Mouse (Mus musculus) kidney, adult 2 months (tissue): ENCODE results near the gene Lrrk1. TPM values are rescaled to one million over a fixed set of nuclear protein-coding genes. Genes with fewer than 3 reads are reported as not detected.
A peak's percentile ranks its signal among the peaks of the same experiment; 100 is the strongest.

Experiments
- DNase-seq: peaks from one replicate; pipeline ENCODE4 v3.0.0; 2021
- H3K27ac ChIP-seq: fragments of 200-500 bp; 2 replicates; pipeline ENCODE4 v1.5.1; 2012; ENCODE audit warnings: low read depth, low read length, control low read depth, inconsistent platforms; ENCODE audit not compliant: insufficient read depth
- H3K27me3 ChIP-seq: fragments of 200-500 bp; replicated peaks from 2 replicates; pipeline ENCODE4 v1.6.1; 2012; ENCODE audit warnings: mild to moderate bottlenecking, moderate library complexity, low read length, inconsistent platforms; ENCODE audit not compliant: control insufficient read depth, insufficient read depth
- H3K36me3 ChIP-seq: fragments of 200-500 bp; 2 replicates; pipeline ENCODE4 v1.6.1; 2012; ENCODE audit warnings: mild to moderate bottlenecking, moderate library complexity, low read length, inconsistent platforms; ENCODE audit not compliant: control insufficient read depth, insufficient read depth
- H3K4me1 ChIP-seq: fragments of 200-500 bp; 2 replicates; pipeline ENCODE4 v1.6.1; 2011; ENCODE audit warnings: low read length; ENCODE audit not compliant: control insufficient read depth, insufficient read depth
- H3K4me3 ChIP-seq: fragments of 200-500 bp; 2 replicates; pipeline ENCODE4 v1.5.1; 2011; ENCODE audit warnings: mild to moderate bottlenecking, low read depth, low read length, control low read depth; ENCODE audit not compliant: insufficient read depth
- CTCF ChIP-seq: fragments of 200-500 bp; conservative IDR thresholded peaks from 2 replicates; pipeline ENCODE4 v1.5.1; 2011; ENCODE audit warnings: low read depth, mild to moderate bottlenecking, control low read depth, low read length, moderate library complexity, mixed read lengths; ENCODE audit not compliant: insufficient read depth, insufficient read length
- POLR2A ChIP-seq: fragments of 200-500 bp; IDR thresholded peaks from one replicate; pipeline ENCODE4 v1.6.1; 2011; ENCODE audit warnings: low read depth, low read length, control low read depth
- WGBS: fragments of 180-500 bp; shearing (Covaris S2); methylation state at CpG from one replicate; pipeline ENCODE4 v1.1.7; 2018; 5-methylcytosine and 5-hydroxymethylcytosine counted together
- polyA plus RNA-seq: library from polyadenylated mRNA; depleted of rRNA; stranded (reverse); fragments of >200 nt; gene quantifications from 2 replicates; pipeline ENCODE4 v1.2.3, GENCODE M21; 2012

The Lrrk1 gene
- polyA plus RNA-seq, 1 experiment, result 17.3 TPM

DNA sequence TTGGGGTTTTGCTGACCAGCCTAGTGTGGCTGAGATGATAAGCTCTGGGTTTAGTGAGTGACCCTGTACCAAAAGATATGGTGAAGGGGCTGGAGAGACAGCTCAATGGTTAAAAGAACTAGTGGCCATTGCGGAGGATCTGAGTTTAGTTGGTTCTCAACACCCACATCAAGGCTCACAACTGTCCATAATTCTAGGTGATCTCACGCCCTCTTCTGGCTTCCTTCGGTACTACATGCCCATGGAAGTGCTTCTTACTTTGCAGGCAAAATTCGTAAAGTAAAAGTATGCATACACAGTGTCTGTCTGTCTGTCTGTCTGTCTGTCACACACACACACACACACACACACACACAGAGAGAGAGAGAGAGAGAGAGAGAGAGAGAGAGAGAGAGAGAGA is 45.8 kb downstream of the Lrrk1 start:
- TF ChIP-seq CTCF (peak; percentile 63), POLR2A (no peak)
- peak; percentile 67 for DNase-seq
- peaks cover 3% of the 10 kb centered on the region; the same call in 1 of the 2 replicates for H3K4me1 ChIP-seq
- H3K27me3 ChIP-seq, result no peaks in the 10 kb centered on the region
- WGBS, result 49% methylated on average over 4 of the region's 4 CpGs
- no peak overlapping the region for H3K27ac ChIP-seq
- no peaks in the 10 kb centered on the region for H3K36me3 ChIP-seq
- no peak overlapping the region for H3K4me3 ChIP-seq

DNA sequence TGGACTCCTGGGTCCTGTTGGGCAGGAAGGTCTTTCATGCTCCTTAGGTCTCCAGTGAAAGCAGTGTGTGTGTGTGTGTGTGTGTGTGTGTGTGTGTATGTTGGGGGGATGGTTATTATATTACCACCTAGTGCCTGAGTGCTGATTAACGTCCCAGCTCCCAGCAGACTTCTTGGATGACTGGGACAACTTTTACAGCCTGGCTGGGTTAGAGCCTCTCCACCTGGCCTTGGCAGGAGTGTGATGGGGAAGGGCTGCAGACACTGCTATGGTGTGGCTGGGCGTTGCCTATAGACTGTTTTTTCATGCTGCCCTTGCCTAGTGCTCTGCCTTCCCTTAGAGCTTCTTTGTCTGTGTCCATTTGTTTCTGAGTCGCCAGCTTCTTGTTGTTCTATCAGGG is 48.1 kb downstream of the Lrrk1 start:
- no peaks in the 10 kb centered on the region for H3K27me3 ChIP-seq
- H3K27ac ChIP-seq, result peak overlapping the region; percentile 65
- no peak overlapping the region for H3K4me3 ChIP-seq
- H3K36me3 ChIP-seq, result no peaks in the 10 kb centered on the region
- no peaks in the 10 kb centered on the region; the same call in 1 of the 2 replicates for H3K4me1 ChIP-seq
- no peak for TF ChIP-seq CTCF
- TF ChIP-seq POLR2A, result no peak
- no peak for DNase-seq
- WGBS, result 53% methylated on average over 3 of the region's 3 CpGs

DNA sequence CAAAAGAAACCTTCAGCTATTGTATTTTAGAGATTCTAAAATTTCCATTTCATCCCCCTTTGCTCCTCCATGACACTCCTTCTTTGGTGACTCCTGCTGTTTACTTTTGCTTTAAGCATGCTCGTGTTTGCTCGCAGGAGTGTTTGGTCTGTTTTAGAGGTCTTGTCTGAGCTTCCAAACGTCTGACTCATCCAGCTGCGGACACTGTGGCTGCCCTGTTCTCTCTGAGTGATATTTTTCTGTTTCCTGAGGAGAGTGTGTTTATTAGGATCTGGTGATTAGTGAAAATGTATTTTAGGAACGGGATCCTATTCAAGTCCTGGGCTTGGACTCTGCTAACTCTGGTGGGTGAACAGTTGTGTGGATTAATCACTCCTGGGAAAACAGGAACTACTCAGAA is 48.5 kb downstream of the Lrrk1 start:
- 34% methylated on average over 5 of the region's 5 CpGs for WGBS
- peak; percentile 36 for DNase-seq
- TF ChIP-seq POLR2A, result no peak
- no peak for TF ChIP-seq CTCF

DNA sequence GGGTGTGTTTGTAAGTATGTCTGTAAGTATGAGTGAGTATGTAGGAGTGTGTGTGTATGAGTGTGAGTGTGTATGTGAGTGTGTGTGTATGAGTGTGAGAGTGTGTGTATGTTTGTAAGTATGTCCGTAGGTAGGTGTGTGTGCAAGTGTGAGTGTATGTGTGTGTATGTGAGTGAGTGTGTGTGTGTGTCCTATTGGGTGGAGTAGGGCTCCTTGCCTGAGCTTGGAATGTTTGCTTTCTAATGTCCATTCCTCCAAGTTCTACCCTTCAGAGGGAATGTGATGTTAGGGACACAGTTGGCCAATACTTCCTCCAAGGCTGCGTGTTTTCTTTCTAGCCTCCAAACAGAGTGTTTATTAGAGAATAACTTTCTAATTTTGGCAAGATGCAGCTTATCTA is 51.2 kb downstream of the Lrrk1 start:
- H3K4me3 ChIP-seq, result no peak overlapping the region
- H3K27me3 ChIP-seq, result no peaks in the 10 kb centered on the region
- no peak overlapping the region for H3K27ac ChIP-seq
- H3K4me1 ChIP-seq, result no peaks in the 10 kb centered on the region
- 74% methylated on average over 2 of the region's 2 CpGs for WGBS
- TF ChIP-seq CTCF (no peak), POLR2A (no peak)
- no peak for DNase-seq
- H3K36me3 ChIP-seq, result no peaks in the 10 kb centered on the region

More for the DNA sequence above, 48.5 kb downstream of the Lrrk1 start:
- H3K4me1 ChIP-seq, result no peaks in the 10 kb centered on the region; the same call in 1 of the 2 replicates
- peak overlapping the region; percentile 65 for H3K27ac ChIP-seq
- no peaks in the 10 kb centered on the region for H3K27me3 ChIP-seq
- H3K4me3 ChIP-seq, result no peak overlapping the region
- H3K36me3 ChIP-seq, result no peaks in the 10 kb centered on the region

DNA sequence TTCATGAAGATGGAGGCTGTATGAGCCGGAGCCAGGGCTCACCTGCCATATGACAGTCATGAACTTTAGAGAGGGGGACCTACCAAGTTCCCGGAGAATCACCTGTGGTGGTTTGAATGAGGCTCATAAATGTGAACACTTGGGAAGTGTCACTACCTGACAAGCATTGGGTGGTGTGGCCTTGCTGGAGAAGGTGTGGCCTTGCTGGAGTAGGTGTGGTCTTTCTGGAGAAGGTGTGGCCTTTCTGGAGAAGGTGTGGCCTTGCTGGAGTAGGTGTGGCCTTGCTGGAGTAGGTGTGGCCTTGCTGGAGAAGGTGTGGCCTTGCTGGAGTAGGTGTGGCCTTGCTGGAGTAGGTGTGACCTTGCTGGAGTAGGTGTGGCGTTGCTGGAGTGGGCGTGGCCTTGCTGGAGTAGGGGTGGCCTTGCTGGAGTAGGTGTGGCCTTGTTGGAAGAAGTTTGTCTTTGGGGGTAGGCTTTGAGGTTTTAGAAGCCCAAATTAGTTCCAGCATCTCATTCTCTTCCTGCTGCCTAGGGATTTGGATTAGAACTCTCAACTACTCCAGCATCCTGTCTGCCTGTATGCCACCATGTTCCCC is 54.1 kb downstream of the Lrrk1 start:
- Histone ChIP-seq H3K27me3 (no peaks in the 10 kb centered on the region), H3K36me3 (no peaks in the 10 kb centered on the region), H3K4me3 (no peak overlapping the region), H3K27ac (no peak overlapping the region), H3K4me1 (no peaks in the 10 kb centered on the region)
- 95% methylated on average over 4 of the region's 4 CpGs for WGBS
- TF ChIP-seq CTCF (no peak), POLR2A (no peak)
- no peak for DNase-seq

DNA sequence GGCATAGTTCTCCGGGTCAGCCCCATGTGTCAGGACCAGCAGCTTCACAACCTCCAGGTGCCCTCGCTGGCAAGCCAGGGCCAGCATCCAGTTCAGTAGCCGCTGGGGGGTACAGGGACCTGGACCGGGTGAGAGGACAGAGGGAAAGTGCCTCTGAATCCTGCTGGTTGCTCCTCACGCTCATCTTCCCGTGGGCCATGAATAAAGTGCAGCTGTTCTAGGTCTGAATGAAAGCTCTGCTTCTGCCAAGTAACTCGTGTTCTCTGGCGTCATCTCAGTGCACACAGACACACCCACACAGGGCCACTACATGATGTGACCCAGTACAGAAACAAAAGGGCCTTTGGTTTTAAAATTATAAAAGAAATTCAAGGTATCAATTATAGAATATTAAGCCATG is 55.8 kb downstream of the Lrrk1 start:
- WGBS, result 85% methylated on average over 8 of the region's 8 CpGs
- DNase-seq, result no peak
- Histone ChIP-seq H3K27ac (no peak overlapping the region), H3K27me3 (no peaks in the 10 kb centered on the region), H3K36me3 (no peaks in the 10 kb centered on the region), H3K4me3 (no peak overlapping the region), H3K4me1 (no peaks in the 10 kb centered on the region)
- no peak for TF ChIP-seq POLR2A
- TF ChIP-seq CTCF, result no peak

DNA sequence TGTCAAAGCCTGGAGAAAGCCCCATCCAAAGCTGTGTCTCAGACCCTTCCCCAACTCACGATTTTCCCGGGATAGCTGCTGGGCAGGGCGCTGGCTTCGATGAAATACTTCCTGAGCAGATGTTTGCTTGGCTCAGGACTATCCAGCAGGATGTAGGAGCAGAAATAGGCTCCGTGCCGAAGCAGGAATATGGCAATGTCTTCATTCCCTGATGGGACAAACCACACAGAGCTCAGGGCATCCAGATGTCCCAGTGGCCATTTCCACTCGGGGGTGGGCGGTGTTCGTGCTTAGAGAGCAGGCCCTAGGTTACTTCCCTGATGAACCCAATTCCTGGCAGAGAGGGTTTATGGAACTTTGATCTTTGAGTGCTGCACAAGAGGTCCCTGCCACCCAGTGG is 57.5 kb downstream of the Lrrk1 start:
- H3K27ac ChIP-seq, result no peak overlapping the region
- no peak for TF ChIP-seq CTCF
- no peak for TF ChIP-seq POLR2A

More for the DNA sequence above, 57.5 kb downstream of the Lrrk1 start:
- Histone ChIP-seq H3K27me3 (no peaks in the 10 kb centered on the region), H3K36me3 (no peaks in the 10 kb centered on the region), H3K4me1 (no peaks in the 10 kb centered on the region), H3K4me3 (no peak overlapping the region)
- 76% methylated on average over 9 of the region's 9 CpGs for WGBS
- DNase-seq, result no peak
